Mouse (Mus musculus) ES-E14 (cell line): ENCODE measurements around the gene Ankrd27. TPM values are rescaled to one million over a fixed set of nuclear protein-coding genes. Genes with fewer than 3 reads are reported as not detected.

Experiments used
- DNase-seq: peaks from one replicate; pipeline ENCODE4 v3.0.0-alpha.2; 2013; ENCODE audit warnings: low read depth, low spot score
- H3K27ac ChIP-seq: 2 replicates; pipeline ENCODE4 v1.5.1; 2012; ENCODE audit warnings: low read depth, mild to moderate bottlenecking, low read length, moderate library complexity, mixed read lengths; ENCODE audit not compliant: poor library complexity, insufficient read depth, severe bottlenecking
- H3K36me3 ChIP-seq: 2 replicates; pipeline ENCODE4 v1.6.1; 2012; ENCODE audit warnings: mild to moderate bottlenecking, low read length, moderate library complexity, mixed read lengths; ENCODE audit not compliant: control insufficient read depth, poor library complexity, insufficient read depth, severe bottlenecking
- H3K4me1 ChIP-seq, 2 experiments: fragments of 150-350 bp in 1 of 2; sonication (generic) in 1 of 2; 2 replicates each; pipeline ENCODE4 v1.6.1; 2012; ENCODE audit warnings: low read length in 2 of 2, mild to moderate bottlenecking in 1 of 2, mixed read lengths in 1 of 2; ENCODE audit not compliant: control insufficient read depth in 2 of 2, insufficient read depth in 2 of 2, poor library complexity in 1 of 2
- H3K4me3 ChIP-seq, 2 experiments: fragments of 150-350 bp in 1 of 2; sonication (generic) in 1 of 2; 2 replicates each; pipeline ENCODE4 v1.5.1; 2012; ENCODE audit warnings: low read length in 2 of 2, low read depth in 1 of 2, mild to moderate bottlenecking in 1 of 2, mixed read lengths in 1 of 2; ENCODE audit not compliant: insufficient read depth in 1 of 2, poor library complexity in 1 of 2, severe bottlenecking in 1 of 2
- H3K9ac ChIP-seq: 2 replicates; pipeline ENCODE4 v1.6.1; 2012; ENCODE audit warnings: low read depth, mild to moderate bottlenecking, low read length, mixed read lengths; ENCODE audit not compliant: poor library complexity, insufficient read depth, severe bottlenecking
- H3K9me3 ChIP-seq: fragments of 150-350 bp; sonication (generic); 2 replicates; pipeline ENCODE4 v1.6.1; 2012; ENCODE audit warnings: low read depth, mild to moderate bottlenecking, low read length; ENCODE audit not compliant: control insufficient read depth, insufficient read depth
- CHD2 ChIP-seq: IDR thresholded peaks from 2 replicates; pipeline ENCODE4 v1.6.1; 2014; ENCODE audit warnings: mild to moderate bottlenecking, low read depth, low read length, inconsistent platforms
- HCFC1 ChIP-seq: IDR thresholded peaks from 2 replicates; pipeline ENCODE4 v1.6.1; 2012; ENCODE audit warnings: low read length, inconsistent platforms, borderline replicate concordance; ENCODE audit not compliant: insufficient read depth
- MAFK ChIP-seq: IDR thresholded peaks from 2 replicates; pipeline ENCODE4 v1.6.1; 2014; ENCODE audit warnings: mild to moderate bottlenecking, low read depth, low read length, inconsistent platforms; ENCODE audit not compliant: insufficient read depth
- ZC3H11A ChIP-seq: IDR thresholded peaks from 2 replicates; pipeline ENCODE4 v1.6.1; 2012; ENCODE audit warnings: low read depth, mild to moderate bottlenecking, inconsistent platforms, low read length, borderline replicate concordance
- ZNF384 ChIP-seq: IDR thresholded peaks from 2 replicates; pipeline ENCODE4 v1.6.1; 2012; ENCODE audit warnings: low read depth, low read length, inconsistent platforms
- in situ Hi-C, 2 experiments: fragments of 600-800 bp; cut with MboI; formaldehyde crosslinking; loops; one replicate each; pipeline ENCODE4 v1.15.1; 2025; ENCODE audit warnings: low sequenced_read_pairs in 2 of 2, inconsistent platforms in 1 of 2; ENCODE audit not compliant: unreplicated experiment in 2 of 2
- total RNA-seq: library from RNA; depleted of rRNA; stranded (reverse); fragments of 300-350 nt; gene quantifications from 2 replicates; pipeline ENCODE4 v1.2.3, GENCODE M21; 2012

Ankrd27 gene
- total RNA-seq, 1 experiment: 25.0 TPM

DNA sequence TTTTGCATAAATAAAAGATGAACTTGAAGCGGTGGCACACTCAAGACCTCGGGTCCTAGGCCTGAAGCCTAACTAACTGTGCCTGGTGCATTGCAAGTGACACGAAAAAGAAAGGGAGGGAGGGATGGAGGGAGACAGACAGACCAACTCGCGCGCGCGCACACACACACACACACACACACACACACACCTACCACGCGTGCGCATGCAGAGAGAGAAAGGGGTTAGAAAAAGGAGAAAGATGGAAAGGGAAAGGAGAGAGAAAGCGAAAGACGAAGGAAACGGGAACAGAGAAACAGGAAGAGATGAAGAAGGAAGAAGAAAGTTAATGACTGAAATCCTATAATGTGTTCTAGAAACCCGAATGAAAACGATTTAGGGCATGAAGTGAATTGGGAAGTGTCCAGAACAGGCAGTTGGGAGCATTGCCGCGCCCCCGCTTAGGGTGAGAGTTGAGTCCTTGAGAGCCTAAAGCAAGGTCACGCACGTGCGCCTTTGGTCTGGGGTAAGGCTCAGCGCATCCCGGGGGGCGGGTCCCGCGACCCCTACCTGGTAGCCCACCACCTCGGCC lies 31.4 kb upstream of the Ankrd27 start:
- in situ Hi-C loops: no loop called here

DNA sequence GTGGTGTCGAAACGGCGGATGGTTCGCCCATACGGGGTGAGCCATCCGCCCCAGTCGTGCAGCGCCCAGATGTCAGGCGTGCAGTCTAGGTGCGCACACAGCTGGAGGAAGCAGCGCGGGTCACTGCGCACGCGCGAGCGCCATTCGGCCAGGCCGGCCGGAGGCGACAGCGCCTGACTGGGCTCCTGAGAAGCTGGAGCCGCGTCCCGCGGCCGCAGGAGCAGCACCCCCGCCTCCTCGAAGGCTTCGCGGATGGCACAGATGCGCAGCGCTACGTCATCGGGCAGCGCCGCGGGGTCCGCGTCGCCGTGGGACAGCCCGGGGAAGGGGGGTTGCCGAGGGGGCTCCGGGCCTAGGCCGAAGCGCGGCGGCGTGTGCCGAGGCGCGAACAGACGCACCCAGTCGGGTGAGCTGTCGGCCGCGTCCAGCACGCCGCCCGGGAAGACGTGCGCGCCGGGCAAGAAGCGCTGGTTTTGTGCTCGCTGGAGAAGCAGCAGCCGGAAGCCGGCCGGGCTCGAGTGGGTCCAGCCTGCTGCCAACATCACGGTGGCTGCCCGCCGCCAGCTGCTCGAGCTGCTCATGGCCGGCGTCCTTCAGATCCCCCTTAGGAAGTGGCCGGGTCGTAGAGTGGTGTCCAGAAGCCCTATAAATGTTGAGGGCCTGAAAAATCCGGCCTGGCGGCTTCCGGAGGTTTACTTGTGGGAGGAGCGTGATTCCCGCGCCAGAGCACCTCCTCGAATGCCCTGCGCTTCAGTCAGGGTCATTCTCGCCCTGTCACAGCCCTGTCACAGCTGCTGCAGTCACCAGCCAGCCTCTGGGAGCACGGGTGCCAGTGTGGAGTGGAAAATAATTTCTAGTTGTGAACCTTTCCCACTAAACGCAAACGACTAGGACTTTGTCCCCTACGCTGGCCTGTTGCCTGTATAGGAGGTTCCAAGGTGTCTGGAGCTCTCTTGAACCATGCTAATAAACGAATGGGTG lies 30.5 kb upstream of the Ankrd27 start:
- peak; percentile 85 for DNase-seq
- Histone ChIP-seq H3K9me3 (no peaks in the 10 kb centered on the region), H3K4me1 (peaks cover 0 to 4% of the 10 kb centered on the region in 2 experiments; a peak in 1 of 4 replicates), H3K9ac (peak overlapping the region; percentile 96), H3K4me3 (peak overlapping the region; percentile 83 to 91), H3K27ac (peak overlapping the region; percentile 89), H3K36me3 (peaks cover 9% of the 10 kb centered on the region)
- in situ Hi-C loops: no loop called here
- no peak for TF ChIP-seq ZNF384
- no peak for TF ChIP-seq MAFK
- no peak for TF ChIP-seq ZC3H11A
- peak; percentile 69; the same call in 1 of the 2 replicates for TF ChIP-seq HCFC1

More for the DNA sequence above, 31.4 kb upstream of the Ankrd27 start:
- Histone ChIP-seq H3K27ac (peak overlapping the region; percentile 78), H3K9ac (peak overlapping the region; percentile 96), H3K9me3 (no peaks in the 10 kb centered on the region), H3K36me3 (peaks cover 10% of the 10 kb centered on the region), H3K4me3 (peak overlapping the region; percentile 83 to 91), H3K4me1 (peaks cover 0 to 4% of the 10 kb centered on the region in 2 experiments; a peak in 1 of 4 replicates)
- DNase-seq: no peak
- TF ChIP-seq ZNF384 (no peak), ZC3H11A (no peak), HCFC1 (no peak), CHD2 (no peak), MAFK (no peak)

DNA sequence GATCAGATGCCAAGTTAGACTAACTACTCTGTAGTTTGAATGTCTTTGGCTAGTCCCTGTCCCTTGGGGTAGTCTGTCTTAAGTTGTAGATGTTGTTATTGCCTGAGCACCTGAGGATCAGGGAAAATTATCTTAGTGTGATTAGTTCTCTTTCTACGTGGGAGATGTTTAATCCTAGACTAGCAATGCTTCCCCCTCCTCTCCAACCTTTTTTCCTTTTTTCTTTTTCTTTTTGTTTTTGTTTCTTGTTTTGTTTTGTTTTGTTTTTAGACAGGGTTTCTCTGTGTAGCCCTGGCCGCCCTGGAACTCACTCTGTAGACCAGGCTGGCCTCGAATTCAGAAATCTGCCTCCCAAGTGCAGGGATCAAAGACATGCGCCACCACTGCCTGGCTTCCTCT lies 29.8 kb upstream of the Ankrd27 start, which contains the start of gene Nudt19:
Nudt19 (minus strand) TSS at position 100 of the 399 bp plus-strand sequence.
- peaks cover 0 to 4% of the 10 kb centered on the region in 2 experiments; a peak in 1 of 4 replicates for H3K4me1 ChIP-seq
- TF ChIP-seq ZC3H11A (no peak), MAFK (no peak), CHD2 (no peak), HCFC1 (no peak), ZNF384 (no peak)
- H3K9me3 ChIP-seq: no peaks in the 10 kb centered on the region
- peak within 1 kb of the TSS; percentile 83 to 91 for H3K4me3 ChIP-seq
- in situ Hi-C loops: no loop called here
- H3K9ac ChIP-seq: peak within 1 kb of the TSS; percentile 96
- H3K36me3 ChIP-seq: peaks cover 4% of the 10 kb centered on the region
- H3K27ac ChIP-seq: peak within 1 kb of the TSS; percentile 89
- no peak for DNase-seq

DNA sequence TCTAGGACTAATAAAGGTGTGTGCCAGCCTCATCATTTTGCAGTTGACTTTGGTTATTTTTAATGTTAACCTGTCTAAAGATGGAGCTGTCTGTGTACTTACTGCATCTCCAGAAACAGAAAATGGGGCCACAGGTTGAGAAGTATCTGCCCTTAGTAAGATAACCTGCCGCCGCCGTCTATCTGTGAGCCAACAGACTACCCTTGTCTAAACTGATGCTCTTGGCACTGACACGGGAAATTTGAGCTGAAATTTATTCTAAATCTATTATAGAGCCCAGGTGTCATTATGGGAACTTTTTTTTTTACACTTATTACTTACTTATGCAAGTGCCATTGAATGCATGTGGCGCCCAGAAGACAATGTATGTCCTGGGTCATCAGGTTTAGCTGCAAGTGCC lies 29.1 kb upstream of the Ankrd27 start:
- Histone ChIP-seq H3K4me1 (peaks cover 0 to 4% of the 10 kb centered on the region in 2 experiments; a peak in 1 of 4 replicates), H3K9ac (no peak overlapping the region), H3K27ac (no peak overlapping the region), H3K4me3 (no peak overlapping the region), H3K36me3 (no peaks in the 10 kb centered on the region), H3K9me3 (no peaks in the 10 kb centered on the region)
- in situ Hi-C loops: no loop called here
- TF ChIP-seq CHD2 (no peak), HCFC1 (no peak), ZC3H11A (no peak), MAFK (no peak), ZNF384 (no peak)
- no peak for DNase-seq
